Mouse (Mus musculus): ENCODE measurements at regions not wholly inside any gene's neighbourhood (a gene's known extent, or its start where the extent isn't known, plus 50 kb on each side); places are given as distances from the start of the nearest gene placed in this dataset.

DNA sequence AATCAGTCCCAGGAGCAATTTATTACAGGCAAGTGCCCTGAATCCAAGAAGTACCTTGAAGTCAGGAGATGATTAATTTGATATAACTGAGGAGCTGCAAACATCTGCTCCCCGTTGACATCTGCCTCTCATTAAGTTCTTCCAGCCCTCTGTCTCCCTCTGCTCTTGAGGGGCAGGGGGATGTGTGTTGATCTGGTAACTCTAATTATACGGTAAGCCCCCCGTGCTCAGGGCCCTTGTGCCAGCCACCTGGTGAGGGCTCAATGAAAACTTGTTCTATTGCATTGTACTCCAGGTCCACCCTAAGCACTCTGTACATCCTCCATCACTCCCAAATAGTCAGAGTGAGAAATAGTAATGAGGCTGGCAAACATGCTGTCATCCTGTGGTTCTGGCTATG lies 149.6 kb upstream of the Zfp462 start:
- no peak for TF ChIP-seq CTCF (IDR thresholded peaks at IDR 0.05; ENCODE audit: low read depth)
- TF ChIP-seq EP300 (IDR thresholded peaks at IDR 0.05; ENCODE audit: low read depth): no peak

Measured in liver, postnatal 0 days (tissue).